Mouse (Mus musculus): ENCODE results near the gene Dock3. TPM values are rescaled to one million over a fixed set of nuclear protein-coding genes. Genes with fewer than 3 reads are reported as not detected.

The Dock3 gene
- total RNA-seq, 2 experiments from 2014 or later = 111 to 112 TPM

GRCm38 (mm10) chr9:106874216-106874615 lies 357.5 kb downstream of the Dock3 start:
- TF ChIP-seq CTCF (conservative IDR thresholded peaks at IDR 0.05) = no peak
- Histone ChIP-seq H3K4me3 (no peak overlapping the region), H3K27ac (no peak overlapping the region)
- no peak for DNase-seq (ENCODE audit: low spot score in 2 of 2)

GRCm38 (mm10) chr9:106858036-106858435 lies 373.7 kb downstream of the Dock3 start:
- DNase-seq (ENCODE audit: low spot score in 2 of 2) = no peak
- no peak for TF ChIP-seq CTCF (conservative IDR thresholded peaks at IDR 0.05)
- Histone ChIP-seq H3K27ac (no peak overlapping the region), H3K4me3 (no peak overlapping the region)

- peak; percentile 55 for TF ChIP-seq CTCF (conservative IDR thresholded peaks at IDR 0.05)
- DNase-seq (ENCODE audit: low spot score in 2 of 2) = no peak
- no peak overlapping the region for H3K4me3 ChIP-seq
- H3K27ac ChIP-seq = no peak overlapping the region
These were observed 375.0 kb downstream of the Dock3 start for GRCm38 (mm10) chr9:106856664-106857063.

Small RNA genes lying within 50 kb of the gene (microRNA-seq; reads per million reads assigned to microRNA genes)
- 0 reads per million in 2 experiments for gene Gm22238

Other genes starting within 250 kb of the Dock3 start
- 1 to 10 TPM; 2.2 to 2.3 TPM for gene Mapkapk3, start 58.0 kb upstream of the Dock3 start, total RNA-seq (2021)
- 1 to 10 TPM; 3.0 to 3.7 TPM for gene Cish, start 64.1 kb upstream of the Dock3 start, total RNA-seq (2021)
- gene Hemk1, start 106.4 kb upstream of the Dock3 start, total RNA-seq (2021) = 10 to 100 TPM; 15.9 to 21.4 TPM
- gene 6430571L13Rik, start 108.7 kb upstream of the Dock3 start, total RNA-seq (2021) = 1 to 10 TPM; 2.5 to 2.9 TPM
- gene Cacna2d2, start 167.7 kb upstream of the Dock3 start, total RNA-seq (2021) = 10 to 100 TPM; 18.1 to 19.3 TPM